Mouse (Mus musculus): ENCODE results near the gene BC048679. TPM values are rescaled to one million over a fixed set of nuclear protein-coding genes. Genes with fewer than 3 reads are reported as not detected.

The BC048679 gene
- polyA plus RNA-seq, 1 experiment, result not detected

- WGBS, result 2% methylated on average over 13 of the region's 13 CpGs
- TF ChIP-seq POLR2A (IDR thresholded peaks at IDR 0.05; ENCODE audit: insufficient read depth, low read depth, low read length) (no peak), CTCF (IDR thresholded peaks at IDR 0.05; ENCODE audit: insufficient read depth, low read depth, low read length) (no peak)
- peak overlapping the region; percentile 24; the same call in 1 of the 2 replicates for H3K27ac ChIP-seq (ENCODE audit: insufficient read depth, low read depth, low read length)
- peak overlapping the region; percentile 74 for H3K4me3 ChIP-seq (ENCODE audit: insufficient read depth, low read depth, low read length)
- peaks cover 2% of the 10 kb centered on the region; the same call in 1 of the 2 replicates for H3K4me1 ChIP-seq (ENCODE audit: control insufficient read depth, insufficient read depth, low read length)
Observed at GRCm38 (mm10) chr7:81523663-81524017, 25.6 kb upstream of the BC048679 start.

- H3K4me1 ChIP-seq (ENCODE audit: control insufficient read depth, insufficient read depth, low read length), result peaks cover 2% of the 10 kb centered on the region; the same call in 1 of the 2 replicates
- TF ChIP-seq CTCF (IDR thresholded peaks at IDR 0.05; ENCODE audit: insufficient read depth, low read depth, low read length) (no peak), POLR2A (IDR thresholded peaks at IDR 0.05; ENCODE audit: insufficient read depth, low read depth, low read length) (peak; percentile 87)
- H3K4me3 ChIP-seq (ENCODE audit: insufficient read depth, low read depth, low read length), result peak overlapping the region; percentile 74
- under 1% methylated on average over 31 of the region's 31 CpGs for WGBS
- peak overlapping the region; percentile 80 for H3K27ac ChIP-seq (ENCODE audit: insufficient read depth, low read depth, low read length)
Observed at GRCm38 (mm10) chr7:81523008-81523662, 25.1 kb upstream of the BC048679 start.

- H3K4me3 ChIP-seq (ENCODE audit: insufficient read depth, low read depth, low read length), result no peak overlapping the region
- H3K4me1 ChIP-seq (ENCODE audit: control insufficient read depth, insufficient read depth, low read length), result no peaks in the 10 kb centered on the region
- WGBS, result 49% methylated on average over 6 of the region's 6 CpGs
- H3K27ac ChIP-seq (ENCODE audit: insufficient read depth, low read depth, low read length), result no peak overlapping the region
- TF ChIP-seq POLR2A (IDR thresholded peaks at IDR 0.05; ENCODE audit: insufficient read depth, low read depth, low read length) (no peak), CTCF (IDR thresholded peaks at IDR 0.05; ENCODE audit: insufficient read depth, low read depth, low read length) (no peak)
Observed at GRCm38 (mm10) chr7:81516154-81517030, 18.3 kb upstream of the BC048679 start.

- Histone ChIP-seq H3K27ac (ENCODE audit: insufficient read depth, low read depth, low read length) (no peak overlapping the region), H3K4me3 (ENCODE audit: insufficient read depth, low read depth, low read length) (no peak overlapping the region), H3K4me1 (ENCODE audit: control insufficient read depth, insufficient read depth, low read length) (no peaks in the 10 kb centered on the region)
- no peak for TF ChIP-seq CTCF (IDR thresholded peaks at IDR 0.05; ENCODE audit: insufficient read depth, low read depth, low read length)
- TF ChIP-seq POLR2A (IDR thresholded peaks at IDR 0.05; ENCODE audit: insufficient read depth, low read depth, low read length), result no peak
- 66% methylated on average over 13 of the region's 13 CpGs for WGBS
Observed at GRCm38 (mm10) chr7:81514906-81515590, 17.0 kb upstream of the BC048679 start.

GRCm38 (mm10) chr7:81501050-81501449 lies 3.0 kb upstream of the BC048679 start:
- WGBS, result 89% methylated on average over 2 of the region's 2 CpGs

GRCm38 (mm10) chr7:81497171-81497570 lies 910 bp downstream of the BC048679 start:
- H3K4me3 ChIP-seq (ENCODE audit: insufficient read depth, low read depth, low read length), result no peak overlapping the region
- TF ChIP-seq CTCF (IDR thresholded peaks at IDR 0.05; ENCODE audit: insufficient read depth, low read depth, low read length) (no peak), POLR2A (IDR thresholded peaks at IDR 0.05; ENCODE audit: insufficient read depth, low read depth, low read length) (no peak)
- WGBS, result 34% methylated on average over 6 of the region's 6 CpGs
- no peak overlapping the region for H3K27ac ChIP-seq (ENCODE audit: insufficient read depth, low read depth, low read length)
- no peaks in the 10 kb centered on the region for H3K4me1 ChIP-seq (ENCODE audit: control insufficient read depth, insufficient read depth, low read length)

More at GRCm38 (mm10) chr7:81501050-81501449, 3.0 kb upstream of the BC048679 start:
- Histone ChIP-seq H3K4me3 (ENCODE audit: insufficient read depth, low read depth, low read length) (no peak overlapping the region), H3K27ac (ENCODE audit: insufficient read depth, low read depth, low read length) (no peak overlapping the region), H3K4me1 (ENCODE audit: control insufficient read depth, insufficient read depth, low read length) (no peaks in the 10 kb centered on the region)
- TF ChIP-seq CTCF (IDR thresholded peaks at IDR 0.05; ENCODE audit: insufficient read depth, low read depth, low read length) (no peak), POLR2A (IDR thresholded peaks at IDR 0.05; ENCODE audit: insufficient read depth, low read depth, low read length) (no peak)

GRCm38 (mm10) chr7:81493331-81494021 lies 4.6 kb downstream of the BC048679 start, which contains the start of gene Ap3b2:
Gene Ap3b2, minus strand, starts transcription at chr7:81493925.
- Histone ChIP-seq H3K4me3 (ENCODE audit: insufficient read depth, low read depth, low read length) (peak within 1 kb of the TSS; percentile 97), H3K27ac (ENCODE audit: insufficient read depth, low read depth, low read length) (peak within 1 kb of the TSS; percentile 86), H3K4me1 (ENCODE audit: control insufficient read depth, insufficient read depth, low read length) (peaks cover 15% of the 10 kb centered on the region)
- TF ChIP-seq POLR2A (IDR thresholded peaks at IDR 0.05; ENCODE audit: insufficient read depth, low read depth, low read length) (peak; percentile 68), CTCF (IDR thresholded peaks at IDR 0.05; ENCODE audit: insufficient read depth, low read depth, low read length) (no peak)
- under 1% methylated on average over 57 of the region's 57 CpGs for WGBS

- TF ChIP-seq CTCF (IDR thresholded peaks at IDR 0.05; ENCODE audit: insufficient read depth, low read depth, low read length), result no peak
- no peak for TF ChIP-seq POLR2A (IDR thresholded peaks at IDR 0.05; ENCODE audit: insufficient read depth, low read depth, low read length)
- Histone ChIP-seq H3K4me3 (ENCODE audit: insufficient read depth, low read depth, low read length) (peak overlapping the region; percentile 97), H3K27ac (ENCODE audit: insufficient read depth, low read depth, low read length) (peak overlapping the region; percentile 9; the same call in 1 of the 2 replicates), H3K4me1 (ENCODE audit: control insufficient read depth, insufficient read depth, low read length) (peaks cover 15% of the 10 kb centered on the region)
- 34% methylated on average over 9 of the region's 9 CpGs for WGBS
Observed at GRCm38 (mm10) chr7:81492628-81493027, 5.5 kb downstream of the BC048679 start.

All from olfactory bulb, adult 2 months (tissue).